Mouse (Mus musculus) gastrocnemius, postnatal 4 days (tissue): ENCODE results near the gene Mpp6. TPM values are rescaled to one million over a fixed set of nuclear protein-coding genes. Genes with fewer than 3 reads are reported as not detected.

Source experiments
- DNase-seq, 2 experiments: peaks; one replicate each; pipeline ENCODE4 v3.0.0; 2021 to 2022; ENCODE audit warnings: low spot score in 2 of 2, mixed read lengths in 2 of 2
- total RNA-seq, 2 experiments: library from RNA; stranded (reverse); gene quantifications; 2 replicates each; pipeline ENCODE4 v1.2.3; 2021

The Mpp6 gene
- total RNA-seq, 2 experiments from 2014 or later: 126 to 157 TPM

DNA sequence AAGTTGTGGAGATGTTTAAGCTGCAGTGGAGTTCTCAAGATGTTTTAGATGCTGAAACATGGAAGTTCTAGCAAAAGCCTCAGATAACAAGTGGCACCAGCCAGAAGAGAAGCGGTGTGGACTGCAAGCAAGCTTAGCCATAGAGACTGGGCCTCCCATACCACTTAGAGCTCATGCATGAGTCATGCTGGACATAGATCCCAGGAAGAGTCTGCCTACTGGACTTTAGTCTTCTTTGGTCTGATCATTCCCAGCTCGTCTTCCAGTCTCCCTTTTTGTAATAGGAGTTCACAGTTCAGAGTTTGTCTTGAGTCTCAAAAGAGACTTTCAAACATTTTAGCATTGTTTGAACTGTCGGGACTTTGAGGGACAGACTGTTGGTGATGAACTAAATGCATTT lies 29.5 kb downstream of the Mpp6 start:
- no peak for DNase-seq

DNA sequence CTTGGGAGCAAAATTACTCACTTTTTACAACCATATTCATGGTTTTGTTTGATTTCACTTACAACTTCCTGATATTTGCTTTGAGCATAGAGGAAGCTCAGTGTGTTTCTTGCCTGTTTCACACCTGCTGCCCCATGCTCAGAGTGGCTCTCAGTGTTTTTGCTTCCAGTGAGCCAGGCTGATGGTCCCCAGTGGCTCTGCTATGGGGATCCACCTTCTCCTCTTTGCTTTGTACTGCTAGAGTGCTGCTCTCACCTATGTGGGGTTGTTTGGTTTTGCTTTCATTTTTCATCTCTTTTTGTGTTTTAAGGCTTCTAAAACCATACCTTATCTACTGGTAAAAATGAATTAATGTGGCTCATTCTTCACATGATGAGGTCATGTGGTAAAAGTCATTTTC lies 36.1 kb downstream of the Mpp6 start:
- DNase-seq: no peak

DNA sequence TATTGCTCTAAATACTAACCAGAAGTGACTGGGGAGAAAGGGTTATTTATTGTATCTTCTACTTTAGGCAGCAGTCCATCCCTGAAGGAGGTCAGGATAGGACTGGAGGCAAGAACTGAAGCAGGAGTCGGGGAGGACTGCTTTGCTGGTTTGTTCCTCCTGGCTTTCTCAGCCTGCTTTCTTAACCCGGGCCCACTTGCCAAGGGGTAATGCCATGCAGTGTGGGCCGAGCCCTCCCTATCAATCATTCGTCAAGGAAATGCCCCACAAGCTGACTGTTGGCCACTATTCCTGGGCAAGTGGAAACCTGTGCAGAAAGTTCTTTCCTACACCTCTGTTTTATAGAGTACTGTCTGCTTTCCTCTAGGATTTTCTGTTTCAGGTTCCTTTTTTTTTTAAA lies 39.3 kb downstream of the Mpp6 start:
- DNase-seq: no peak

DNA sequence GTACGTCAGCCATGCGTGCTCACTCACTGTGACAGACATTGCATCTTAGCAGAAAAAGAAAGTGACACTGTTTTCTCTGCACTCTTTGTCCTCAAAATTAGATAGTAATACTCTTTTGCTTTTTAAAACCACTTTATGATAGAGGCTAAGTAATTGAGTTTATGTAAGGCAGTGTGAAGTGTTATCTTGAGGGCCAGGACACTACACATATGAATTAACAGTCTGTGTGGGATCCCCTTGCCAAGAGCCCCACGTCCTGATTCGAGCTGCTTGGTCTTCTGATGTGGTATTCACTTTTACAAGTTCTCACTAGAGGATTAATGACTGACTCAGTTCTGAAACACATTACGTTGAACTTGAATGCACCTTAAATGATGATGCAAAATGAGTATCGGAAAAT lies 49.8 kb downstream of the Mpp6 start:
- no peak for DNase-seq

- no peak for DNase-seq
These were observed 53.0 kb downstream of the Mpp6 start for GRCm38 (mm10) chr6:50163013-50163412.

- no peak for DNase-seq
These were observed 58.8 kb downstream of the Mpp6 start for GRCm38 (mm10) chr6:50168821-50169220.

DNA sequence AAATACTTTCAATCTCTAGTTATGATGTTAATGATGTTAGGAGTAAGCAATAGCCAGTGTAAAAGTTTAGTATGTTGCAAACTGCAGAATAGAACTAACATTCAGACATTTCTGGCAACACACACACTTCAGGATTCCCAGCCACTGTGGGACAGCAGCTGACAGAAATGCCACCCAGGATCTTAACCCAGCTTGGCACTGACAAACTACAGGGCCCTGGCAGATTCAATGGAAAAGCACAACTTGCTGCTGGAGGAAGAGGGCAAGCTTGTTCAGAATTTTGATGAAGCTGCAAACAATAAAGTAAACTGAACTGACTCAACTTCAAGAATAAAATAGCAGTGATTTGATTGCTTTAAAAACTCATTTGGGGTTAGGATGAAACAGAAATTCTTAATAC lies 59.7 kb downstream of the Mpp6 start:
- no peak for DNase-seq

DNA sequence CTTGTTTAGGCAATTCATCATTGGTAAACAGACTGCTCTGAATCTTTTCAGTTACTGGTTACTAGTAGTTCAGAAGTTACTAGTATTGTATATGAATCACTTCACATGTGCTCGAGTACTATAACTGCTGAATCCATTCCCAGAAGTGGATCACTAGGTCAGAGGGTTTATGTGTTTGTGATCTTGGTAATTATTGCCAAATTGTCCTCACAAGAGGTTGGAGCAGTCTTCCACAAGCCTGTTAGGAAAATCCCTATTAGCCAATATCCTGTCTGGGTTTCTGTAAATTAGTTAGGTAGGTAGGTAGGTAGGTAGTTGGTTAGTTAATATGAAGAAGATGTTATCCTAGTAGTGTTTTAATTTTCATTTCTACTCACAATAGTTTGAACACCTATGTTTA lies 65.7 kb downstream of the Mpp6 start:
- no peak for DNase-seq

- DNase-seq: no peak
These were observed 70.1 kb downstream of the Mpp6 start for GRCm38 (mm10) chr6:50180189-50180588.

DNA sequence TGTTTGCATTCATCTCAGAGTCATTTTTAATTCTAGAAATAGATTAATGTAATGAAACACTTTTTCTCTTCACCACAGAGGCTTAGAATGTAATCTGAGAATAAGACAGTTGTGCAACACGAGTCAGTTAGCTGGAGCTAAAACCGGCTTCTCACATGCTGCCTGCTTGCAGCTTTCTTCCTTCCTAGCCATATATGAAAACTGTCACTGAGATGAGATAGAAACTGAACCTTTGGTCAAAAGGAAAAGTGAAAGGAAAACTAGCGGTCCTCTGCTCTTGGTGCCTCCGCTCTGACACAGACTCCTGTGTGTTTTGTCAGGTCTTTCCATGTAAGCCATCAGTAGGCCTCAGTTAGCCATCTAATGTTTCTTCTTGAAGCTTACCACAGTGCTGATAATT lies 77.9 kb downstream of the Mpp6 start:
- DNase-seq: no peak

GRCm38 (mm10) chr6:50189376-50189775 lies 79.3 kb downstream of the Mpp6 start:
- DNase-seq: no peak

- DNase-seq: no peak
These were observed 81.6 kb downstream of the Mpp6 start for GRCm38 (mm10) chr6:50191605-50192004.

DNA sequence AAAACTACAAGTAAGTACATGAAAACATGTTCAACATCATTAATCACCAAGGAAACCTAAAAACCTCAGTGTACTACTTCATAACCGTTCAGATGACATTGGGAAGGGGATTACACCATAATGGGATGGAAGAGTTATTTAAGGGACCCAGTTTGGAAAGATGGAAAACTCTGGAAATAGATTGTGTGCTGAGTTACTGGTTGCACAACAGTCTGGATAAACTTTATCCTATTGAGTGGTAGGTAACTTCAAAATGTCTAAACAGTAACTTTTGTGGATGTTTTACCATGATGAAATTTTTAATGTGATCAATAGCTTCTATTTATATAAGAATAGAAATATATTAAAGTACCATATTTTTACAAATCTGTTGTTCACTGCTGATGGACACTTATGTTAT lies 82.1 kb downstream of the Mpp6 start:
- no peak for DNase-seq

- no peak for DNase-seq
These were observed 82.8 kb downstream of the Mpp6 start for GRCm38 (mm10) chr6:50192822-50193221.

DNA sequence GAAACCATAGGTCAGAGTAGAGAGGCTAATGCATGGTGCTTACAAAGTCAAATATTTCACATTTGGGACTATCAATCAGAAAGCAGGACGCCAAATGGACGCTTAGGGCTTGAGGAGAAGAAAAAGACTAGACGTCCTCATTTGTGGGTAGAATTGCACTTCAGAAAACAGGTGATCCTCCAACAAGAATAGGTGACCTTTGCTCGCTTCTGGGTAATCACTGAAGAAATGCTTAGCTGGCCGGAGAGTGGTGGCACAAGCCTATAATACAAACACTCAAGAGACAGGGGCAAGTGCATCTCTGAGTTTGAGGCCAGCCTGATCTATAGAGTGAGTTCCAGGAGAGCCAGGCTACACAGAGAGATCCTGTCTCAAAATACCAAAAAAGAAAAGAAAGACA lies 83.8 kb downstream of the Mpp6 start:
- no peak for DNase-seq

GRCm38 (mm10) chr6:50204356-50204755 lies 94.3 kb downstream of the Mpp6 start:
- no peak for DNase-seq

DNA sequence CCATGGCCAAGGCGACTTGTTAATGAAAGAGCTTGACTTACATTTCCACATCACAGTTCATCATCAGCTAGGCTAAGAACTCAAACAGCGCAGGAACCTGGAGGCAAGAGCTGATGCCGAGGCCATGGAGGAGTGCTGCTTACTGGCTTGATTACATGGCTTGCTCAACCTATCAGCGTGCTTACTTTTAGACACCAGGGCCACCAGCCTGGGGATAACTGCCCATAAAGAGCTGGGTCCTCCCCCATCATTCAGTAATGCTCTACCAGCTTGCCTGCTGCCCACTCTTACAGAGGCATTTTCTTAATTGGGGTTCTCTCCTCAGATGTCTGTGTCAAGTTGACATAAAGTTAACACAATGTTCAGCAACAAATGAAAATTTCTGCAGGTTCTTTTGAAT lies 95.1 kb downstream of the Mpp6 start:
- no peak for DNase-seq

- no peak for DNase-seq
These were observed 104.8 kb downstream of the Mpp6 start for GRCm38 (mm10) chr6:50214711-50215372.

DNA sequence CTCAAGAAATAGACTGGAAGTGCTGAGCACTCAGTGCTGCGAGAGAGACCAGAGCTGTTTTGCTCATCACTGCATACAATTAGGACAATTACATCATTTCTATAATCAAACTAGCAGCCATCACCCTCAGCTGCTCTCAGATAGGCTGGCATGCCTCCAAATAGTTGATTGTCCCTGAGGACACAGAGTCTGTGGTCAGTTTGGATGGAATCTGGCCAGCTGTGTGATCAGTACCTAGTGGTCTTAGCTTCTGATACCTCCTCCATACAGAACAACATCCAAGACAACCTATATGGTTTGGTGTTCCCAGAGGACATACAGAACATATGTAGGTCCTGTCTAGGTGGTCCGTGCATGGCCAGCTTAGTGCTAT lies 105.3 kb downstream of the Mpp6 start:
- no peak for DNase-seq

GRCm38 (mm10) chr6:50215986-50216385 lies 105.9 kb downstream of the Mpp6 start:
- no peak for DNase-seq

- DNase-seq: no peak
These were observed 108.6 kb downstream of the Mpp6 start for GRCm38 (mm10) chr6:50218628-50219027.

GRCm38 (mm10) chr6:50219066-50219465 lies 109.0 kb downstream of the Mpp6 start:
- no peak for DNase-seq

GRCm38 (mm10) chr6:50220863-50221262 lies 110.8 kb downstream of the Mpp6 start:
- DNase-seq: peak; percentile 21 to 30

- no peak for DNase-seq
These were observed 112.3 kb downstream of the Mpp6 start for GRCm38 (mm10) chr6:50222351-50222750.
